Mouse (Mus musculus): ENCODE data around the gene Ephb4. TPM values are rescaled to one million over a fixed set of nuclear protein-coding genes. Genes with fewer than 3 reads are reported as not detected.

Gene Ephb4
- polyA plus RNA-seq, 1 experiment from 2014 or later: 109 TPM

DNA sequence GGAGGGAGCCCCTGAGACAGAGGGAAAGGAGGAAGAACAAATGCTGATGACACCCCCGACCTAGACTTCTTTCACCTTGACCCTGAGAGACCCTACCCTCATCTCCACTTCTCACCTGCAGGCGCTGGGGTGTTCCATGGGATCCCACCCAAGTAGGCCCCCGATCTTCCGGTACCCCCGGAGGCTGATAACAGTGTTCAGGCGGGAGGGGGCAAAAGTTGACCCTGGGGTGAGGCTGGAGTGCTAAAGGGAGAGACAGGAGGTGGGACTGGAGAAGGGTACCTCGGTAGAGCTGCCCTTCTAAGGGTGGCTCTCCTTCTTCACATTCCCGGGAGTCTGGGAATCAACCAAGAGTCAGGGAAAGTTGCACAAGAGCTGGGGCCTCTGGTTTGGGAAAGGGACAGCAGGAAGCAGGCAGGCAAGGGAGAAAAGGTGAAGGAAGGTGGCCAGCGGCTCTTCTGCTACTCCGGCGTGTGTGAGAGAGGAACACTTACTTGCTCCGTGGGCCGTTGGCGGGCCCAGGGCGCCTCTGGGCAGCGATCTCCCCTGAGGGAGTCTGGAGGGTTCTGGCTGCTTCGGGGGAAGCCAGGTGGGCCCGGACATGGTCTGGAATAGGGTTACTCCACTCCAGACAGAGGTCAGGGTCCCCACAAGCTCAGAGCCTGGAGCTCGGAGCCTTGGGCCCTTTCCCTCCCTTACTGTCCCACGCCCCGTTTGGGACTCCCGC lies 36.3 kb upstream of the Ephb4 start:
- ATAC-seq (peak; percentile 32), DNase-seq (ENCODE audit: low read depth, low spot score) (no peak)
- POLR2A ChIA-PET: interaction anchor here (1.2 to 1.5 kb wide), 2 partner anchors 9 to 20 kb away, joined by 3 to 5 read pairs; no protein-coding TSS in a partner anchor
- in situ Hi-C loops (cut with MboI; ENCODE audit: low pct_unique_long_range_greater_than_20kb): no loop called here
- no peak for TF ChIP-seq CTCF (IDR thresholded peaks at IDR 0.05)
- no peaks in the 10 kb centered on the region for H3K27me3 ChIP-seq
- CTCF ChIA-PET: interaction anchor here (0.9 kb wide), 1 partner anchor 20 kb away, joined by 3 read pairs; the partner anchor contains the start of gene Slc12a9

DNA sequence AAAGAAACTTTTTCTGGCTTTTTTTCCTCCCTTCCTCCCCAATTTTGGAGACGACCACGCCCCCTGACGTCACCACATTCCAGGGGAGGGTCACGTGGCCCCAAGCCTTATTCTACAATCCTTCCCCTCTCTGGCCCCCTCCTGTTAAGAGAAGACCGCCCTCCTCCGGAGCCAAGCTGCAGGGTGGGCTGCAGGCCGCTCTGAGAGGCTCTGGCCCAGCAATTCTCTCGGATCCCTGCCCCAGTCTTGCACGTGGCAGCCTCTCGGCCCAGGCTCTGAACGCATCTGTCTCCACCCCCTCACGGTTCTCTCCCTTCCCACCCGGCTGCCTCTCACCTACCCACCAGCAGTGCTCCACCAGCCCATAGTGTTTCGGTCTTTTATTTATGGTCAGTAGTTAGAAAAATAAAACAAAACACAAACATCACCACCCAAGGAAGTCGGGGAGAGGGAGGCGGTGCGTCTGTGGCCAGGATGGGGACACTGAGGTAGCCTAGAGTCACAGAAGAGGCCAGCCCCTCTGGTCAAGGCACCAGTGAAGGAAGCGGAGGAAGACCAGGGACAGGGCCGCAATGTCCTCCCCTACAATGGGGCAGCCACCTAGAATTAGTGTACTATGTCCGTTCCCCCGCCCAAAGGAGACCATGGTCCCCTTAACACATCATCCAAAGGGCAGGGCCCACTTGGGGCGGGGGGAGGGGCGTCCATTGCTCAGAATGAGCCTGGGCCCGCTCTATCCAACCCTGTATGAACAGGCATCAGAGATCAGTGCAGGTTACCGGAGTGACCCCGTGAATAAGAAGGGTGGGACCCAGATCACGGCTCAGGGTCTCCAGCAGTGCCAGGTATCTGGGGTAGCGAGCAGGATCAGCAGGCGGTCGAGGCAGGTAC lies 35.5 kb upstream of the Ephb4 start, which contains the start of gene Trip6:
Gene Trip6 (minus strand): TSS at position 212 of the 891 bp plus-strand sequence.
- peak; percentile 22 for ATAC-seq
- in situ Hi-C loops (cut with MboI; ENCODE audit: low pct_unique_long_range_greater_than_20kb): no loop called here
- no peak for DNase-seq (ENCODE audit: low read depth, low spot score)
- CTCF ChIA-PET: interaction anchor here (0.9 kb wide), 1 partner anchor 19 kb away, joined by 3 read pairs; the partner anchor contains the start of gene Slc12a9
- POLR2A ChIA-PET: interaction anchor here (1.2 to 1.5 kb wide), 2 partner anchors 10 to 20 kb away, joined by 3 to 5 read pairs; no protein-coding TSS in a partner anchor
- H3K27me3 ChIP-seq: no peaks in the 10 kb centered on the region
- TF ChIP-seq CTCF (IDR thresholded peaks at IDR 0.05): no peak

DNA sequence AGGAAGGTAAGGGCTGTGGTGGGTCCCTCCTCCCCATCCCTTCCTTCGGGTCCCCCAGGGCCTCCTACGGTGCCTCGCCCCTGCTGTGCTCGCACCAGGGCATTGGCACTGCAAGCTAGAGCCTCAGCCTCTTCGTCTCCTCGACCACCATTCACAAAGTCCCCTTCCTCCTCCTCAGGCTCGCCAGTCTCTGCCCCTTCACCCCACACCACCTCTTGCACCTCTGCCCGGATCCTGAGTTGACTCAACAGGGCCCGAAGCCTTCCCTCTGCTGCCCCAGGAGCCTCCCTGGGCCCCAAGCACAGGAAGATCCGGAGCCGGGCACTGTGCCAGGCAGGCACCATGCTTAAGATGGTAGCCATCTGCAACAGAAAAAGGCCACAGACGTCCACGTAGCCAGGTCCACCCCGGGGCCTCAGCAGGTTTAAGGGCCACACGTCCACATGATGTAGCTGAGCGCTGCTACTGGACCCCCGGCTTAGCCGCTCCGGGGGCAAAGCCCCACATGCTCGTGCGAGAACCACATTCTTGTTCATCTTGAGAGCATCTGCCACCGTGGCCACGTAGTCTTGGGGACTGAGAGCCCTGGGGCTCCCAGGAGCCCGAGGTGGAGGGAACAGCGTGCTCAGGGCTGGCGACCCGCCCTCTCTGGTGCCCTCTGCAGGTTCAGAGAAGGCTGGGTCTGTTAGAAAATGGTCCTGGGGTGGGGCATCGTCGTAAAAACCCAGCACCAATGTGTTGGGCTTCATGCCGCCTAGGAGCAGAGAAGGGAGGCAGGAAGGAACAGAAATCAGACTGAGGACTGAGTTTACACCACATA lies 34.6 kb upstream of the Ephb4 start:
- no peak for TF ChIP-seq CTCF (IDR thresholded peaks at IDR 0.05)
- in situ Hi-C loops (cut with MboI; ENCODE audit: low pct_unique_long_range_greater_than_20kb): no loop called here
- ChIA-PET CTCF (no interaction called here), POLR2A (interaction anchor here (1.2 kb wide), 1 partner anchor 21 kb away, joined by 3 read pairs; no protein-coding TSS in a partner anchor)
- no peaks in the 10 kb centered on the region for H3K27me3 ChIP-seq
- DNase-seq (ENCODE audit: low read depth, low spot score) (no peak), ATAC-seq (no peak)

DNA sequence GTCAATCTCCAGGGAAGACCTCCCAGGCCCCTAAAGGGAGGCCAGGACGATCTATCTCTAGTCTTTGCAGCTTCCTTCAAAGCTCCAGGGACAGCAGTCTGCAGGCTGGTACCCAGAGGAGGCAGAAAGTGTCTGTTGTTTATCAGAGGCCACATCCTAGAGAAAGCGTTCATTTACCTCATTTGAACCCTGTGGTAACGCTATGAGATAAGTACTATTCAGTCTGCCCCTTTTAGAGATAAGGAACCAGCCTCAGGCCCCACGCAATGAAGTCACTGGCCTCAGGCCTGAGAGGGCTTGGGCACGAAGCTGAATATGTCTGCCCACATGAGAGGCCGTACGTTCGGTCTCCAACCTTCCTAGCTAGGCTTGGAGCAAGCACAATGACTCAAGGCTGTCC lies 32.5 kb upstream of the Ephb4 start:
- TF ChIP-seq CTCF (IDR thresholded peaks at IDR 0.05): no peak
- ATAC-seq (no peak), DNase-seq (ENCODE audit: low read depth, low spot score) (no peak)
- no peaks in the 10 kb centered on the region for H3K27me3 ChIP-seq
- CTCF ChIA-PET: interaction anchor here (0.9 to 1.3 kb wide), 2 partner anchors 16 to 185 kb away, joined by 3 to 4 read pairs; partner anchors contain the start of genes Pop7 and Slc12a9
- POLR2A ChIA-PET: no interaction called here
- in situ Hi-C loops (cut with MboI; ENCODE audit: low pct_unique_long_range_greater_than_20kb): no loop called here

DNA sequence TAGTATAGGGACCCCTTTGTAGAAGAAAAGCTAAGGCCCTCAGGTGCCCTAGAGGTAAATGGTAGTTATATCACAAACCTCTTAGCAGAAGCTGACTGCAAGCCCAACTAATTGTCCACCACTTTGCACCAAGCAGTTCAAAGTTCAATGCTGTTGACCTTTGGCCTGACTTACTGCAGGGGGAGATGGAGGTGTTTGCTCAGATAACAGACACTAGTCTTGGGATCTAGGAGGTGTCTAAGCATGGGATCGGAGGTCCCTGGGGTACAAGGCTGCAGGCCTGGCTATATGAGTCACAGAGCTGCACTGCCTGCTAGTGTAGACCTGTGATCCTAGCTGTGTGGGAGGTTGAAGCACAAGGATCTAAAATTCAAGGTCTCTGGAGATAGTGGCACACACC lies 31.3 kb upstream of the Ephb4 start:
- ATAC-seq (no peak), DNase-seq (ENCODE audit: low read depth, low spot score) (no peak)
- no peak for TF ChIP-seq CTCF (IDR thresholded peaks at IDR 0.05)
- H3K27me3 ChIP-seq: no peaks in the 10 kb centered on the region
- CTCF ChIA-PET: interaction anchor here (1.3 to 1.5 kb wide), 2 partner anchors 19 to 184 kb away, joined by 4 read pairs; partner anchors contain the start of gene Pop7
- POLR2A ChIA-PET: no interaction called here
- in situ Hi-C loops (cut with MboI; ENCODE audit: low pct_unique_long_range_greater_than_20kb): no loop called here

DNA sequence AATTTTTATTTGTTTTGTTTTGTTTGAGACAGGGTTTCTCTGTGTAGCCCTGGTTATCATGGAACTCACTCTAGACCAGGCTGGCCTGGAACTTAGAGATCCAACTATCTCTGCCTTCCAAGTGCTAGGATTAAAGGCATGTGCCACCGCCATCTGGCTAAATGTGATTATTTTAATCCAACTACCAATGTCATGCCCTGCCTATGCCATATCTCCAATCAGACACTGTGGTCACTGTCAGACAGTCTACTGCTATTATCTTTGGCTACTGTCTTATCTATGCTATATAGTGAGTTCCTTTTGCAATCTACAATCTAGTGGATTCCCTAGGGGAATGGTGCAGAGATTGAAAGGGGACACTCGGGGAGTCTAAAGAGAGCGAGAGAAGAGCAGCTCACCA lies 28.9 kb upstream of the Ephb4 start:
- TF ChIP-seq CTCF (IDR thresholded peaks at IDR 0.05): no peak
- CTCF ChIA-PET: no interaction called here
- DNase-seq (ENCODE audit: low read depth, low spot score) (no peak), ATAC-seq (no peak)
- H3K27me3 ChIP-seq: no peaks in the 10 kb centered on the region
- POLR2A ChIA-PET: no interaction called here
- in situ Hi-C loops (cut with MboI; ENCODE audit: low pct_unique_long_range_greater_than_20kb): no loop called here

DNA sequence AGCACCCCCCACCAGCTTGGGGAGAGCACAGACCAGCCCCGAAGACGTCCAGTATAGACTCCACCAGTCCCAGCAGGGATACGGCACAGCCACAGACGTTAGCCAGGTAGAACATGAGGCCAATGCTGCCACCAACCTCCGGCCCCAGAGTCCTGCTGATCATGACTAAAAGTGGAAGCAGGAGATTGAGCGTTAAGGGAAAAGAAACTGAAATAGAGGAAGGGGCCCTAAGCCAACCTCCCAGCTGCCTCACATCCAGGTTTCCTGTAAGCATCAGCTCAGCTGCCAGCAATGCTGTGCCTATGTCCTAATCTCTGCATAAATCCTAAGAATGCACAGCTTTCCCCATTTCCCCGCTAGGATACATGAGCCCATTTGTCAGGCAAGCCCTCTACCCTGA lies 19.0 kb upstream of the Ephb4 start:
- no peak for TF ChIP-seq CTCF (IDR thresholded peaks at IDR 0.05)
- DNase-seq (ENCODE audit: low read depth, low spot score) (no peak), ATAC-seq (no peak)
- in situ Hi-C loops (cut with MboI; ENCODE audit: low pct_unique_long_range_greater_than_20kb): loop anchor here (5.0 kb wide), 1 partner anchor 126 kb away; no protein-coding TSS in a partner anchor
- POLR2A ChIA-PET: no interaction called here
- CTCF ChIA-PET: no interaction called here
- no peaks in the 10 kb centered on the region for H3K27me3 ChIP-seq

DNA sequence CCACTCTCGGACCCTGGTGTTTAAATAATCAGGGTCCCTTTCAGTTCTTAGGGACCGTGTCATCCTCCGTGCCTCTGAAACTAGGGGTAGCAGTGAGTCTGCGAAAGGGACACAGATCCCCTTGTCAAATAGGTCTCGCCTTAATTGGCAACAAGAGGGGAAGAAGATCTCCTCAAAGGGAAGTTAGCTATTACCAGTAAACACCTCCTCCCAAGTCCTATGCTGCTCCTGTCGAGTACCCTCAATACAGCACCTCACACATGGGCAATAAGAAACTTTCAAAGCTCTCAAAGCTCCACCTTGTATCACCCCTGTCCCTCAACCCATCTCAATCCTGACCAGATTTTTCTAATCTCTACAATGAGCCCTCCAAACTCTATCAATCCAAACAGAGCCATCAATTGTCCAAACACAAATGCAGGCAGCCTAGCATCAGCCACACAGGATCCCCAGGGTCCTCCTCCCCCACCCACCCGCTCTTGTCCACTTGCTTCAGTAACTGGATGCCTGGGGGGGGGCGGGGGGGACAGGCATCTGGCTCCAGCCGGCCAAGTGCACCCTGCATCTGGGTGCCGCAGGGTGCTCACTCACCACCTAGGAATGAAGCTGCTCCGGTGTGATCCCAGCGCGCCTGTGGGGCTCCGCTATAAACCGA lies 16.9 kb upstream of the Ephb4 start:
- no peak for ATAC-seq

More for the DNA sequence above, 16.9 kb upstream of the Ephb4 start:
- POLR2A ChIA-PET: interaction anchor here (0.9 to 2.2 kb wide), 3 partner anchors 17 to 28 kb away, joined by 3 to 6 read pairs (median 4); partner anchors contain the start of gene Ephb4
- no peak for TF ChIP-seq CTCF (IDR thresholded peaks at IDR 0.05)
- CTCF ChIA-PET: interaction anchor here (0.7 to 2.0 kb wide), 13 partner anchors 11 to 135 kb away, joined by 3 to 12 read pairs (median 4); partner anchors contain the start of genes Srrt and Trip6
- no peaks in the 10 kb centered on the region for H3K27me3 ChIP-seq
- in situ Hi-C loops (cut with MboI; ENCODE audit: low pct_unique_long_range_greater_than_20kb): loop anchor here (5.0 kb wide), 1 partner anchor 124 kb away; no protein-coding TSS in a partner anchor
- DNase-seq (ENCODE audit: low read depth, low spot score): no peak
